Mouse (Mus musculus): ENCODE data around the gene Ankrd55.

DNA sequence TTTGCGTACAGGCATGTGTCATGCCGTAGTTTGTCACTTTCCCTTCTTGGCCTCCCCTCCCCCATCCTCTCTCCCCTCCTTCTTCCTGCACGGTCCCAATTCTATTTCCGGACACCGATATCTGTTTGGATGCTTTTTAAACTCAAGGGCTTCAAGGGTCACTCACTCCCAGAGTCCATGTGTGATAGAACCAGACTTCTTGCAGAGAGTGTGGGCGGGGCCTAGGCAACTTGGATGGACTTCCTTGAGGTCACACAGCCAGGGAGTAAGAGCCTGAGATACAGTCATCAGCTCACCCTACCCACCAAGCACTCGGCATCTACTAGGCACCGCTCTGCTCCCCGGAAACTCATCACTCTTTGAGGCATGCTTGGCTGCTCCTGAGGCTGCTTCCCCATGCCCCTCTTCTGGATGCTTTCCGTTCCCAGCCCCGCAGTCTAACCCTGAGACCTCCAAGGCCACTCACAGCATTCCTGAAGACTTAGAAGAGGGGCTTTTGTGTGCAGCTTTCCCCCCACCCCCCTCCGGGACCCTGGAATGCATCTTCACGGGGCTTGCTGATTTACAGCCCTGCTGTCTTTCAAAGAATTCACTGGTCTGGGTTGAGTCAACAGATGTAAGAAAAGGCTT, 35.1 kb upstream of the Ankrd55 start:
- TF ChIP-seq MYOD1 (IDR thresholded peaks at IDR 0.05; ENCODE audit: control insufficient read depth, insufficient read length, low read depth) (no peak), CTCF (IDR thresholded peaks at IDR 0.05; ENCODE audit: control insufficient read depth, insufficient read depth, insufficient read length) (no peak), FOSL1 (IDR thresholded peaks at IDR 0.05; ENCODE audit: insufficient read depth, low read length, poor library complexity, severe bottlenecking) (no peak), MAX (IDR thresholded peaks at IDR 0.05) (no peak), CEBPB (IDR thresholded peaks at IDR 0.05; ENCODE audit: low read depth) (no peak)
